Mouse (Mus musculus) stomach, embryonic 14.5 days (tissue): ENCODE results near the gene Bend6. TPM values are rescaled to one million over a fixed set of nuclear protein-coding genes. Genes with fewer than 3 reads are reported as not detected.

Experiments used
- ATAC-seq: fragments of 200-750 bp; cut with Nextera tagmentation; 2 replicates; pipeline ENCODE4 v1.8.0; 2017; ENCODE audit warnings: low read depth, moderate TSS enrichment; ENCODE audit not compliant: insufficient number of reproducible peaks, insufficient read depth, low FRiP score
- H3K27ac ChIP-seq: fragments of 300-500 bp; sonication (generic); 2 replicates; pipeline ENCODE4 v1.5.1; 2014; ENCODE audit warnings: mild to moderate bottlenecking, low read length, moderate library complexity, mixed read lengths
- H3K27me3 ChIP-seq: fragments of 300-500 bp; sonication (generic); 2 replicates; pipeline ENCODE4 v1.6.1; 2014; ENCODE audit warnings: low read length, control low read depth, mixed read lengths; ENCODE audit not compliant: control insufficient read depth, insufficient read depth
- H3K36me3 ChIP-seq: fragments of 300-500 bp; sonication (generic); 2 replicates; pipeline ENCODE4 v1.6.1; 2014; ENCODE audit warnings: mild to moderate bottlenecking, control low read depth, low read length, moderate library complexity, mixed read lengths; ENCODE audit not compliant: control insufficient read depth, insufficient read depth
- H3K4me1 ChIP-seq: fragments of 300-500 bp; sonication (generic); 2 replicates; pipeline ENCODE4 v1.6.1; 2014; ENCODE audit warnings: low read length, control low read depth, mixed read lengths; ENCODE audit not compliant: control insufficient read depth, insufficient read depth
- H3K4me2 ChIP-seq: fragments of 300-500 bp; sonication (generic); replicated peaks from 2 replicates; pipeline ENCODE4 v1.6.1; 2014; ENCODE audit warnings: low read depth, low read length, control low read depth
- H3K4me3 ChIP-seq: fragments of 300-500 bp; sonication (generic); 2 replicates; pipeline ENCODE4 v1.5.1; 2014; ENCODE audit warnings: low read depth, low read length, control low read depth
- H3K9ac ChIP-seq: fragments of 300-500 bp; sonication (generic); replicated peaks from 2 replicates; pipeline ENCODE4 v1.6.1; 2014; ENCODE audit warnings: low read depth, mild to moderate bottlenecking, control low read depth, low read length, moderate library complexity, mixed read lengths
- H3K9me3 ChIP-seq: fragments of 300-500 bp; sonication (generic); 2 replicates; pipeline ENCODE4 v1.6.1; 2016; ENCODE audit warnings: low read depth, low read length, control low read depth; ENCODE audit not compliant: control insufficient read depth
- WGBS: fragments of 180-500 bp; shearing (Covaris S2); extraction: QIAGEN DNeasy Blood & Tissue Kit; methylation state at CpG from one replicate; pipeline ENCODE4 v1.1.7; 2014; 5-methylcytosine and 5-hydroxymethylcytosine counted together
- polyA plus RNA-seq: library from polyadenylated mRNA; unstranded; fragments of >200 nt; fragmentation: Nextera tagmentation; extraction: Ambion mirVana; gene quantifications from 2 replicates; pipeline ENCODE4 v1.2.1, GENCODE M21; 2014

Bend6 gene
- polyA plus RNA-seq, 1 experiment from 2014 or later: 1.1 TPM

DNA sequence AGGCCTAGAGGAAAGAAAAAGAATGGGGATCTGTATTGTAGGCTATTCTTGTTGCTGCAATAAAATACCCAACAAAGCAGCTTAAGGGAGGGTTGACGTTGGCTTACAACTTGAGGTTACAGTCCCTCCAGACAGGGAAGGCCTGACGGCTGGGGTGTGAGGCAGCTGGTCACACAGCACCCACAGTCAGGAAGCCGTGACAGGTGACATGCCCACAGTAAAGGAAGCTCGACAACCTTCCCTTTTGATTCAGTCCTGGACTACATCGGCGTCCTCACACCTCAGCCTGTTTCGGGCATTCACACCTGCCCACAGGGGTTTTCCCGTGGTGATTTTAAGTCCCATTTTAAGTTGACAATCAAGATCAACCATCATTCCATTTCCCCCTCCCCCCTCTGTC lies 35.0 kb upstream of the Bend6 start:
- no peaks in the 10 kb centered on the region for H3K4me1 ChIP-seq
- no peaks in the 10 kb centered on the region for H3K27me3 ChIP-seq
- H3K36me3 ChIP-seq: no peaks in the 10 kb centered on the region
- no peak overlapping the region for H3K27ac ChIP-seq
- no peaks in the 10 kb centered on the region for H3K9me3 ChIP-seq
- WGBS: 87% methylated on average over 8 of the region's 8 CpGs
- H3K4me2 ChIP-seq: no peak overlapping the region
- H3K4me3 ChIP-seq: no peak overlapping the region
- H3K9ac ChIP-seq: no peak overlapping the region
- ATAC-seq: no peak

DNA sequence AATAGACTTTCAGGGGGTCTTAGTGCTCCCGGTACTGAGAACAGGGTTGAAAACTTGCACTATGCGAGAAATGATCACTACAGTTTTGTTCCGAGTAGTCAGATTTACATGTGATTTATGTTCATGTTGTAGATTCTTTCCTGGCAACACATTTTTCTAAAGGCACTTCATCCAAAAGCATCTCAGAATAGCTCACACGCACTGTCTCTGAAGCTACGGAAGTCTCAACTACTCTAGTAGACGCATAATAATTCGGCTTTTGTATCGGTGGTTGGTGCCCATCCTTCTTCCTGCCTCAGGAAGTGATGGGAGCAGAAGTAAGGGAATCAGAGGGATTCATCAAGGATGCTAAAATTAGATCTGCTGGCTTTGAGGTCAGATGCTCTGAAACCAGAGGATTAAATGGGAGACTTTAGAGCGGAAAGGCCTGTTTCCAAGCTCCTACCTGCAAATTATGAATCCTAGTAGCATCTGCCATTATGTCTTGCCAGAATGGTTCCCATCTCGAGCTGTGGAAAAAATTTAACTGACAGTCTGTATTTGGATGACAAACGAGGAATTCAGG lies 32.8 kb upstream of the Bend6 start:
- WGBS: 81% methylated on average over 11 of the region's 11 CpGs
- ATAC-seq: no peak

GRCm38 (mm10) chr1:33939828-33940227 lies 32.2 kb upstream of the Bend6 start:
- Histone ChIP-seq H3K4me3 (no peak overlapping the region), H3K4me2 (no peak overlapping the region), H3K9me3 (no peaks in the 10 kb centered on the region), H3K27me3 (no peaks in the 10 kb centered on the region), H3K4me1 (no peaks in the 10 kb centered on the region), H3K27ac (no peak overlapping the region), H3K9ac (no peak overlapping the region), H3K36me3 (no peaks in the 10 kb centered on the region)
- ATAC-seq: no peak
- WGBS: 88% methylated on average over 5 of the region's 5 CpGs

More for the DNA sequence above, 32.8 kb upstream of the Bend6 start:
- Histone ChIP-seq H3K27ac (no peak overlapping the region), H3K27me3 (no peaks in the 10 kb centered on the region), H3K9me3 (no peaks in the 10 kb centered on the region), H3K4me2 (no peak overlapping the region), H3K36me3 (no peaks in the 10 kb centered on the region), H3K4me1 (no peaks in the 10 kb centered on the region), H3K9ac (no peak overlapping the region), H3K4me3 (no peak overlapping the region)

GRCm38 (mm10) chr1:33935946-33936345 lies 28.3 kb upstream of the Bend6 start:
- no peak for ATAC-seq
- Histone ChIP-seq H3K4me2 (no peak overlapping the region), H3K27ac (no peak overlapping the region), H3K36me3 (no peaks in the 10 kb centered on the region), H3K4me3 (no peak overlapping the region), H3K9ac (no peak overlapping the region), H3K27me3 (no peaks in the 10 kb centered on the region), H3K4me1 (no peaks in the 10 kb centered on the region), H3K9me3 (no peaks in the 10 kb centered on the region)
- 86% methylated on average over 3 of the region's 3 CpGs for WGBS

GRCm38 (mm10) chr1:33932845-33933499 lies 25.4 kb upstream of the Bend6 start:
- no peak for ATAC-seq
- no peaks in the 10 kb centered on the region for H3K9me3 ChIP-seq
- H3K4me1 ChIP-seq: no peaks in the 10 kb centered on the region
- no peak overlapping the region for H3K9ac ChIP-seq
- no peaks in the 10 kb centered on the region for H3K27me3 ChIP-seq
- no peaks in the 10 kb centered on the region for H3K36me3 ChIP-seq
- H3K4me3 ChIP-seq: no peak overlapping the region
- 88% methylated on average over 14 of the region's 14 CpGs for WGBS
- no peak overlapping the region for H3K27ac ChIP-seq
- H3K4me2 ChIP-seq: no peak overlapping the region

DNA sequence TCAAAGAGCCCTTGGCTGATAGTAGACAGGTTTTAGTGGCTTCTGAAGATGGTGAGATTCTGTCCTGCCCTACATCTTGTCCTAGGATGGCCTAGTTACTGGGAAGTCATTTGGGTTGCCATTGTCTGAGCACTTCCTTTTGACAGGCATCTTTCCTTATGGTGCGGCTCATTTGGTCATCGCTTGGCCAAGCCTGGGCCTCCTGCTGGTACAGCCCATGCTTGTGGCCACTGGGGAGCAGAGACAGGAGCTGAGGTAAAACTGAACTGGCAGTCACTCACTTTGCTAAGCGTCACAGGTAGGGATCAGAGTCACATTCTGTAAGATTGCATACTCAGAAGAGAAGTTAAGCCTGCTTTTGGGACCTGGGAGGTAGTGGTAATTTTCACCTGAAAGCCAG lies 24.6 kb upstream of the Bend6 start:
- H3K27ac ChIP-seq: no peak overlapping the region
- no peak overlapping the region for H3K4me3 ChIP-seq

GRCm38 (mm10) chr1:33931791-33932190 lies 24.2 kb upstream of the Bend6 start:
- Histone ChIP-seq H3K27me3 (no peaks in the 10 kb centered on the region), H3K4me1 (no peaks in the 10 kb centered on the region), H3K27ac (no peak overlapping the region), H3K4me3 (no peak overlapping the region), H3K9me3 (no peaks in the 10 kb centered on the region), H3K36me3 (no peaks in the 10 kb centered on the region), H3K4me2 (no peak overlapping the region), H3K9ac (no peak overlapping the region)
- ATAC-seq: no peak
- 79% methylated on average over 8 of the region's 8 CpGs for WGBS

More for the DNA sequence above, 24.6 kb upstream of the Bend6 start:
- Histone ChIP-seq H3K4me2 (no peak overlapping the region), H3K27me3 (no peaks in the 10 kb centered on the region), H3K4me1 (no peaks in the 10 kb centered on the region), H3K36me3 (no peaks in the 10 kb centered on the region), H3K9me3 (no peaks in the 10 kb centered on the region), H3K9ac (no peak overlapping the region)
- 99% methylated on average over 3 of the region's 3 CpGs for WGBS
- no peak for ATAC-seq

DNA sequence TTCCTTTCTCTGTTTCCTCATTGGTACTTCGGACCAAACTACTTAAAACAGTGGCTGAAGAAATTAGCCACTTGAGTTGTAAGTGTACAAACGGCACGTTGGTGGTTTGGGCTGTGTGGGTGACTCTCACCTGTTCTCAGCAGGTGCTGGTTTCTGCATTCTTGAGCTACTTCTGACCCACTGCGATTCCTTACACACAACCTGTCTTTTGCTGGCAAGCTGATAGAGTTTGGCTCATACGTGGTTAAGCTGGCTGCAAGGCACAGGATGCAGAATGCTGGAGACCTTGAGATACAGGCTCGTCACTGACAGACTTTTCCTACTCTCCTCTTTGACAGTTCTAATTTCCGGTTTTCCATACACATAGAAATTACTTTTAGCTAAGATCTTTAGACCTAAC lies 19.9 kb upstream of the Bend6 start:
- H3K9me3 ChIP-seq: no peaks in the 10 kb centered on the region
- H3K27me3 ChIP-seq: no peaks in the 10 kb centered on the region
- no peak overlapping the region for H3K27ac ChIP-seq
- 89% methylated on average over 7 of the region's 7 CpGs for WGBS
- no peak for ATAC-seq
- H3K4me3 ChIP-seq: no peak overlapping the region
- H3K9ac ChIP-seq: no peak overlapping the region
- H3K36me3 ChIP-seq: no peaks in the 10 kb centered on the region
- no peaks in the 10 kb centered on the region for H3K4me1 ChIP-seq
- no peak overlapping the region for H3K4me2 ChIP-seq

GRCm38 (mm10) chr1:33925283-33925682 lies 17.7 kb upstream of the Bend6 start:
- Histone ChIP-seq H3K9me3 (no peaks in the 10 kb centered on the region), H3K4me2 (no peak overlapping the region), H3K4me3 (no peak overlapping the region), H3K27ac (no peak overlapping the region), H3K4me1 (no peaks in the 10 kb centered on the region), H3K27me3 (no peaks in the 10 kb centered on the region), H3K9ac (no peak overlapping the region), H3K36me3 (no peaks in the 10 kb centered on the region)
- WGBS: 38% methylated on average over 3 of the region's 3 CpGs
- 0 out of 2 replicates have a peak, but pooled peaks have one; percentile 61 for ATAC-seq
